ENCODE assay signal across 18 mouse cellular contexts in genomic region chr8:119795651-119796050, GRCm38 (mm10).
"Had no signal": no experiment of that assay in that cellular context is flagged by ENCODE, and none has a peak within 500 bp of the region (broad histone marks: within the 10 kb centered on the region; RNA-seq: fewer than 3 reads in every experiment).

No protein-coding gene starts in this region.

- H3K4me3 ChIP-seq: kidney, embryonic 15.5 days; left cerebral cortex, adult 2 months; limb, embryonic 12.5 days; limb, embryonic 15.5 days; stomach, embryonic 15.5 days had no signal

- DNase-seq: kidney, adult 11 months; kidney, adult 8-10 months; kidney, postnatal 10 days; kidney, postnatal 36 days; layer of hippocampus, postnatal 36 days; liver, postnatal 0 days; midbrain, embryonic 14.5 days; right cerebral cortex, postnatal 4 days; spleen, adult 18-20 months; thymus, postnatal 25 days had no signal

- H3K4me2 ChIP-seq: kidney, embryonic 15.5 days; limb, embryonic 12.5 days; limb, embryonic 15.5 days; liver, embryonic 11.5 days; midbrain, embryonic 11.5 days; stomach, embryonic 15.5 days had no signal

- H3K36me3 ChIP-seq: kidney, embryonic 15.5 days; limb, embryonic 12.5 days; limb, embryonic 15.5 days; stomach, embryonic 15.5 days had no signal

- H3K9me3 ChIP-seq: kidney, embryonic 15.5 days; limb, embryonic 12.5 days; limb, embryonic 15.5 days; stomach, embryonic 15.5 days had no signal

- H3K27me3 ChIP-seq: limb, embryonic 12.5 days; limb, embryonic 15.5 days; stomach, embryonic 15.5 days had no signal

- H3K9ac ChIP-seq: kidney, embryonic 15.5 days; limb, embryonic 12.5 days; limb, embryonic 15.5 days; liver, embryonic 14.5 days; liver, postnatal 0 days; stomach, embryonic 15.5 days had no signal

- H3K27ac ChIP-seq: left cerebral cortex, adult 2 months; limb, embryonic 15.5 days; liver, embryonic 14.5 days; stomach, embryonic 15.5 days had no signal

- ATAC-seq: liver, postnatal 0 days had no signal
